In the genomic region with DNA sequence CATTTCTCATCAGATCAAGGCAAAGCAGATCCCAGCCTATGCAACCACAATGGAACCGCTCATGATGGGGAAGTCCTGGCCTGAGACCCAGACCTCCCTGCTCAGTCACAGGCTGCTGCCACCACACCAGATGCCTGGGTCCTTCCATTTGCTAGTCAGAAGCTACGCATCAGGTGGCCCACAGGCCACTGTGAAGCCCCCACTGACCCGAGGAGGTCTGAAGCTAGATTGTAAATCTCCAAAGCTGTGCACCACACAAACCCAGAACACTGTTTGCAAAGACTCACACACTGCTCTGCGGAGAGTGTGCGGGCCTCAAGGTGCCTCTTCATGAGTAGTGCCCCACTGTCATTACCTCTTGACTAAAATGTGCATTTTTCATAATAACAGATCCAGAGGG, we compare ENCODE assay signal across 10 mouse cellular contexts. TPM values are rescaled to one million over a fixed set of nuclear protein-coding genes. Genes with fewer than 3 reads are reported as not detected.
DNase-seq lines count a peak whose midpoint lies in the region; ATAC-seq and TF ChIP-seq lines count a peak whose summit lies in the region.
"Had no signal": no experiment of that assay in that cellular context is flagged by ENCODE, and none has a peak within 500 bp of the region (broad histone marks: within the 10 kb centered on the region; RNA-seq: fewer than 3 reads in every experiment).

No protein-coding gene starts in this region.

- H3K4me1 ChIP-seq in intestine, embryonic 14.5 days (replicated peaks; ENCODE audit: control insufficient read depth, insufficient read depth, low read length): peaks cover 13% of the 10 kb centered on the region; the same call in 1 of the 2 replicates
- no peaks in the 10 kb centered on the region for H3K4me1 ChIP-seq in intestine, postnatal 0 days (replicated peaks; ENCODE audit: control insufficient read depth, insufficient read depth, low read length)
- H3K4me1 ChIP-seq in spleen, adult 2 months (ENCODE audit: control insufficient read depth, insufficient read depth, insufficient read length): peaks cover 18% of the 10 kb centered on the region; the same call in 1 of the 2 replicates
- peaks cover 32% of the 10 kb centered on the region for H3K4me1 ChIP-seq in hindbrain, embryonic 12.5 days

- H3K4me2 ChIP-seq in intestine, embryonic 14.5 days (ENCODE audit: low read length): no peak overlapping the region
- H3K4me2 ChIP-seq in intestine, postnatal 0 days (replicated peaks; ENCODE audit: low read depth): no peak overlapping the region
- H3K4me2 ChIP-seq in hindbrain, embryonic 12.5 days (replicated peaks): no peak overlapping the region

- H3K27me3 ChIP-seq in intestine, embryonic 14.5 days (replicated peaks; ENCODE audit: control insufficient read depth, insufficient read depth, low read length): no peaks in the 10 kb centered on the region
- no peaks in the 10 kb centered on the region for H3K27me3 ChIP-seq in intestine, postnatal 0 days (replicated peaks; ENCODE audit: control insufficient read depth, insufficient read depth, low read length)
- no peaks in the 10 kb centered on the region for H3K27me3 ChIP-seq in spleen, adult 2 months (ENCODE audit: control insufficient read depth, insufficient read depth, low read length)
- H3K27me3 ChIP-seq in hindbrain, embryonic 12.5 days: no peaks in the 10 kb centered on the region

- peak; percentile 4 for DNase-seq in adrenal gland, adult 8-10 months
- no peak for DNase-seq in adrenal gland, postnatal 36 days
- no peak for DNase-seq in intestine, embryonic 14.5 days (ENCODE audit: low spot score)
- DNase-seq in spleen, adult 2 months (ENCODE audit: low read depth in 1 of 2, low spot score in 2 of 2): no peak
- no peak for DNase-seq in spleen, postnatal 14 days (ENCODE audit: low spot score in 2 of 2)
- no peak for DNase-seq in yolk sac, embryonic 10.5 days (ENCODE audit: low spot score)

- no peaks in the 10 kb centered on the region for H3K36me3 ChIP-seq in intestine, embryonic 14.5 days (ENCODE audit: control insufficient read depth, insufficient read depth, low read length)
- no peaks in the 10 kb centered on the region for H3K36me3 ChIP-seq in intestine, postnatal 0 days (ENCODE audit: control insufficient read depth, insufficient read depth)
- H3K36me3 ChIP-seq in spleen, adult 2 months (ENCODE audit: control insufficient read depth, insufficient read depth, low read length): peaks cover 10% of the 10 kb centered on the region
- H3K36me3 ChIP-seq in hindbrain, embryonic 12.5 days: peaks cover 9% of the 10 kb centered on the region; the same call in 1 of the 2 replicates

- H3K9ac ChIP-seq in intestine, embryonic 14.5 days (ENCODE audit: low read length): no peak overlapping the region
- H3K9ac ChIP-seq in intestine, postnatal 0 days (ENCODE audit: low read depth, low read length): no peak overlapping the region
- no peak overlapping the region for H3K9ac ChIP-seq in hindbrain, embryonic 12.5 days

- TF ChIP-seq POLR2A in spleen, adult 2 months (IDR thresholded peaks at IDR 0.05; ENCODE audit: low read depth, low read length): no peak

- H3K9me3 ChIP-seq in intestine, embryonic 14.5 days (ENCODE audit: control insufficient read depth, low read length): no peaks in the 10 kb centered on the region
- no peaks in the 10 kb centered on the region for H3K9me3 ChIP-seq in intestine, postnatal 0 days (ENCODE audit: control insufficient read depth)
- no peaks in the 10 kb centered on the region for H3K9me3 ChIP-seq in hindbrain, embryonic 12.5 days (replicated peaks)
- H3K9me3 ChIP-seq: midbrain, embryonic 10.5 days had no signal

- H3K27ac ChIP-seq in intestine, embryonic 14.5 days (ENCODE audit: low read depth): peak overlapping the region; percentile 35; the same call in 1 of the 2 replicates
- H3K27ac ChIP-seq in intestine, postnatal 0 days (ENCODE audit: low read depth, low read length): no peak overlapping the region
- H3K27ac ChIP-seq in spleen, adult 2 months (ENCODE audit: insufficient read depth, low read length): 0 out of 2 replicates have a peak overlapping the region, but pooled peaks have one; percentile 11
- H3K27ac ChIP-seq in hindbrain, embryonic 12.5 days: no peak overlapping the region
- H3K27ac ChIP-seq: hindbrain, embryonic 10.5 days; midbrain, embryonic 10.5 days had no signal

- TF ChIP-seq CTCF in intestine, postnatal 0 days (IDR thresholded peaks at IDR 0.05; ENCODE audit: low read depth): no peak
- TF ChIP-seq CTCF in spleen, adult 2 months (IDR thresholded peaks at IDR 0.05; ENCODE audit: extremely low read depth, insufficient read depth, insufficient read length, insufficient replicate concordance): no peak

- 85% methylated on average over 5 of the region's 5 CpGs for WGBS in intestine, embryonic 14.5 days
- WGBS in intestine, postnatal 0 days: 87% methylated on average over 5 of the region's 5 CpGs
- 86% methylated on average over 5 of the region's 5 CpGs for WGBS in spleen, adult 2 months
- 87% methylated on average over 5 of the region's 5 CpGs for WGBS in hindbrain, embryonic 12.5 days

- ATAC-seq in intestine, embryonic 14.5 days (replicated peaks; ENCODE audit: low FRiP score, low TSS enrichment, low read depth): no peak
- ATAC-seq in intestine, postnatal 0 days: no peak
- ATAC-seq in hindbrain, embryonic 12.5 days (ENCODE audit: low FRiP score): no peak

- H3K4me3 ChIP-seq in intestine, embryonic 14.5 days (ENCODE audit: low read depth, low read length): no peak overlapping the region
- H3K4me3 ChIP-seq in intestine, postnatal 0 days (ENCODE audit: low read depth, low read length): no peak overlapping the region
- no peak overlapping the region for H3K4me3 ChIP-seq in spleen, adult 2 months (ENCODE audit: extremely low read depth, insufficient read depth, insufficient read length)
- no peak overlapping the region for H3K4me3 ChIP-seq in hindbrain, embryonic 12.5 days
- H3K4me3 ChIP-seq: hindbrain, embryonic 10.5 days; midbrain, embryonic 10.5 days had no signal

RNA-seq across cellular contexts. Expression of gene Capn7, which starts 49.0 kb away (rescaled TPM):
- 10 to 100 TPM; 42.7 to 51.4 (median 48.7) TPM for total RNA-seq in adrenal gland, adult 8-10 months (2022)
- 10 to 100 TPM; 43.5 to 45.0 TPM for total RNA-seq in adrenal gland, postnatal 36 days (2021)
- polyA plus RNA-seq in intestine, embryonic 14.5 days (2014; fragmentation: Nextera tagmentation; extraction: Ambion mirVana): 37.0 and 43.3 TPM in 2 replicates
- 18.6 and 18.7 TPM in 2 replicates for polyA plus RNA-seq in intestine, postnatal 0 days (2015; fragmentation: Nextera tagmentation; extraction: Ambion mirVana)
- polyA plus RNA-seq in spleen, adult 2 months (2012; rRNA removed): 7.8 and 9.0 TPM in 2 replicates
- 53.1 and 61.7 TPM in 2 replicates for polyA plus RNA-seq in hindbrain, embryonic 12.5 days (2016; fragmentation: Nextera tagmentation; extraction: Ambion mirVana)

RNA-seq across cellular contexts. Expression of gene Sh3bp5, which starts 50.5 kb away (rescaled TPM):
- total RNA-seq in adrenal gland, adult 8-10 months (2022): 100 to 1,000 TPM; 112 to 172 (median 115) TPM
- 100 to 1,000 TPM; 147 to 211 TPM for total RNA-seq in adrenal gland, postnatal 36 days (2021)
- polyA plus RNA-seq in intestine, embryonic 14.5 days (2014; fragmentation: Nextera tagmentation; extraction: Ambion mirVana): 10.6 and 10.7 TPM in 2 replicates
- 12.0 and 12.4 TPM in 2 replicates for polyA plus RNA-seq in intestine, postnatal 0 days (2015; fragmentation: Nextera tagmentation; extraction: Ambion mirVana)
- polyA plus RNA-seq in spleen, adult 2 months (2012; rRNA removed): 36.0 and 43.0 TPM in 2 replicates
- polyA plus RNA-seq in hindbrain, embryonic 12.5 days (2016; fragmentation: Nextera tagmentation; extraction: Ambion mirVana): 54.9 and 68.0 TPM in 2 replicates

Comparison
In these comparisons a context has a peak if more than half of its experiments do, and no peak if none do; other contexts are left out.
1. H3K27ac ChIP-seq: peak in intestine, embryonic 14.5 days (single experiment) and spleen, adult 2 months (single experiment); none in intestine, postnatal 0 days (single experiment) and hindbrain, embryonic 12.5 days (single experiment).